Mouse (Mus musculus): Measurements from ENCODE around the gene Cntn2. TPM values are rescaled to one million over a fixed set of nuclear protein-coding genes. Genes with fewer than 3 reads are reported as not detected.

Gene Cntn2
- polyA plus RNA-seq, 1 experiment from 2014 or later, result 134 TPM

DNA sequence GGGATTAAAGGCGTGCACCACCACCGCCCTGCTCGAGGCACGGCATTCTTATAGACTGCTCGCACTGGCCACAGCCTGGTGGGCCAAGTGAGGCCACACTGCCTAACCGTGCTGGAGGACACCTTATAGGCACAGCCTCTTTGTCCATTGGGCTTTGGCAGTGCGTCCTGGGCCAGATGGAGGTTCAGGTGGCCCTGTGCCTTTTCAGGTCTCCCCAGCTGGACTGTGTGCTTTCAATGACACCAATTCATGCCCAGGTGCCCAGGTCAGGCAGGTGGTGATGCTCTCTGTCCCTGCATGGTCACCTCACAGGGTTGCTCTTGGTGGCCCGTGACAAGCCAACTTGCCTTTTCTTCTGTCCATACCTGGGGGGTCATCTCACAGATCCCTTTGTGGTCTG, 33.8 kb upstream of the Cntn2 start:
- H3K4me1 ChIP-seq (replicated peaks; ENCODE audit: control insufficient read depth, insufficient read depth, low read length), result peaks cover 6% of the 10 kb centered on the region
- ATAC-seq, result no peak
- no peak overlapping the region for H3K4me2 ChIP-seq (ENCODE audit: low read length)
- 95% methylated on average over 8 of the region's 8 CpGs for WGBS
- peaks cover 9% of the 10 kb centered on the region; the same call in 1 of the 2 replicates for H3K36me3 ChIP-seq (ENCODE audit: control insufficient read depth, insufficient read depth)
- H3K9ac ChIP-seq (replicated peaks; ENCODE audit: low read depth, low read length), result no peak overlapping the region
- no peak overlapping the region for H3K27ac ChIP-seq (ENCODE audit: low read length)
- no peak overlapping the region for H3K4me3 ChIP-seq (replicated peaks; ENCODE audit: low read length)
- no peaks in the 10 kb centered on the region for H3K27me3 ChIP-seq (replicated peaks; ENCODE audit: control insufficient read depth, insufficient read depth, low read length)
- no peaks in the 10 kb centered on the region for H3K9me3 ChIP-seq (ENCODE audit: control insufficient read depth, low read length)

DNA sequence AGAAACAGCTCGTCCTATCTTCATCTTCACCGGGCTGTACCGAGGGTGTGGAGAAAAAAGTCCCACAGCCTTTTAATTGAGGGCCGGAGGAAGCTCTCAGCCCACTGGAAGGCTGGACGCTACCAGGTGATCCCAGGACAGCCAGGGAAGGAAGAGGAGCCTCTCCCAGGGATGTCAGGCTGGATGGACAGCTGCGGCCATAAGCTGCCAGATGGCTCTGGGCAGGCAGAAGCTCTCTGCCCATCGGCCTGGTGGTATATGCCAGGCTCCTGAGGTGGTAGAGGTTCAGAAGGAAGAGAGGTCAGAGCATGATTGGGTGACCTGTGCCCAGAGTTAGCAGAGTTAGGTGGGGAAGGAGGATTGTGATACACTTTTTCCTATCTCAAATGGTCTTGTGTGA, 29.8 kb upstream of the Cntn2 start:
- H3K9me3 ChIP-seq (ENCODE audit: control insufficient read depth, low read length), result no peaks in the 10 kb centered on the region
- ATAC-seq, result no peak
- WGBS, result 94% methylated on average over 7 of the region's 7 CpGs
- H3K4me2 ChIP-seq (ENCODE audit: low read length), result no peak overlapping the region
- peaks cover 22% of the 10 kb centered on the region for H3K4me1 ChIP-seq (replicated peaks; ENCODE audit: control insufficient read depth, insufficient read depth, low read length)
- H3K27me3 ChIP-seq (replicated peaks; ENCODE audit: control insufficient read depth, insufficient read depth, low read length), result no peaks in the 10 kb centered on the region
- no peak overlapping the region for H3K4me3 ChIP-seq (replicated peaks; ENCODE audit: low read length)
- H3K36me3 ChIP-seq (ENCODE audit: control insufficient read depth, insufficient read depth), result peaks cover 9% of the 10 kb centered on the region; the same call in 1 of the 2 replicates
- H3K9ac ChIP-seq (replicated peaks; ENCODE audit: low read depth, low read length), result no peak overlapping the region
- no peak overlapping the region for H3K27ac ChIP-seq (ENCODE audit: low read length)

GRCm38 (mm10) chr1:132571613-132572012, 28.6 kb upstream of the Cntn2 start:
- Histone ChIP-seq H3K36me3 (ENCODE audit: control insufficient read depth, insufficient read depth) (peaks cover 9% of the 10 kb centered on the region; the same call in 1 of the 2 replicates), H3K4me3 (replicated peaks; ENCODE audit: low read length) (no peak overlapping the region), H3K9ac (replicated peaks; ENCODE audit: low read depth, low read length) (no peak overlapping the region), H3K9me3 (ENCODE audit: control insufficient read depth, low read length) (no peaks in the 10 kb centered on the region), H3K4me2 (ENCODE audit: low read length) (no peak overlapping the region), H3K27me3 (replicated peaks; ENCODE audit: control insufficient read depth, insufficient read depth, low read length) (no peaks in the 10 kb centered on the region), H3K27ac (ENCODE audit: low read length) (peak overlapping the region; percentile 82), H3K4me1 (replicated peaks; ENCODE audit: control insufficient read depth, insufficient read depth, low read length) (peaks cover 22% of the 10 kb centered on the region)
- ATAC-seq, result no peak
- 90% methylated on average over 1 of the region's 1 CpGs for WGBS

GRCm38 (mm10) chr1:132570906-132571305, 27.9 kb upstream of the Cntn2 start:
- no peak overlapping the region for H3K9ac ChIP-seq (replicated peaks; ENCODE audit: low read depth, low read length)
- H3K4me3 ChIP-seq (replicated peaks; ENCODE audit: low read length), result no peak overlapping the region
- no peaks in the 10 kb centered on the region for H3K9me3 ChIP-seq (ENCODE audit: control insufficient read depth, low read length)
- 82% methylated on average over 8 of the region's 8 CpGs for WGBS
- no peaks in the 10 kb centered on the region for H3K27me3 ChIP-seq (replicated peaks; ENCODE audit: control insufficient read depth, insufficient read depth, low read length)
- ATAC-seq, result no peak
- no peak overlapping the region for H3K4me2 ChIP-seq (ENCODE audit: low read length)
- peak overlapping the region; percentile 82 for H3K27ac ChIP-seq (ENCODE audit: low read length)
- H3K4me1 ChIP-seq (replicated peaks; ENCODE audit: control insufficient read depth, insufficient read depth, low read length), result peaks cover 22% of the 10 kb centered on the region
- peaks cover 9% of the 10 kb centered on the region; the same call in 1 of the 2 replicates for H3K36me3 ChIP-seq (ENCODE audit: control insufficient read depth, insufficient read depth)

DNA sequence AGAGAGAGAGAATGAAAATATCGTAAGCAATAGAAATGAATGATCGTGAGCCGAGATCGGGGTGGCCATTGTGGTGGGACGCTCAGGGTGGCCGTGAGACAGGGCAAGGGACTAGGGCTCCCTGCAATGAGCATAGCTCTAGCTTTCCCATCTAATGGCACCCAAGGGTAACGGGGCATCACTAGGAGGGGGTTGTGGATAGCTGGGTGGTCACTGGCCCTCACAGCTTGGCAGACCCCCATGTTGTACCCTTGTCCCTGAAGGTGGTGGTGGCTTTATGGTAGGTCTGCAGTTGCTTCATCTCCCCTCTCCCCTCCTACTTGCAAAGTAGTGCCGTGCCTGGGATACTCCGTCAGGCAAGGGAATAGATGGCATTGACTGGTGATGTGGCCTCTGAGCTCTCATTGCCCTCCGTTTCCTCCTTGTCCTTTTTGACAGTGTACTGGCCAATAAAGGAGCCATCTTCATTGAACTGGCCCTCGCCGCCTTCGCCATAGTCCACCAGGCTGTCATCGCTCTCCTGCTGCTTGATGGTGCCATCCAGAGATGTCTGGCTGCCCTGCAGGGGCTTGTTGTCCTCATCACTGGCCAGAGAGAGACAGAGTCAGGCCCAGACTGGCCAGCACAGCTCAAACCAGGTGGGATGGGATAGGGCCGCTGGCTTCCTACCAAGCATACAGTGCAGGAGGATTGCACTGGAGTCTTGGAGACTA, 27.2 kb upstream of the Cntn2 start:
- Histone ChIP-seq H3K9me3 (ENCODE audit: control insufficient read depth, low read length) (no peaks in the 10 kb centered on the region), H3K4me1 (replicated peaks; ENCODE audit: control insufficient read depth, insufficient read depth, low read length) (peaks cover 22% of the 10 kb centered on the region), H3K4me3 (replicated peaks; ENCODE audit: low read length) (no peak overlapping the region), H3K4me2 (ENCODE audit: low read length) (no peak overlapping the region), H3K9ac (replicated peaks; ENCODE audit: low read depth, low read length) (no peak overlapping the region), H3K27ac (ENCODE audit: low read length) (peak overlapping the region; percentile 82), H3K36me3 (ENCODE audit: control insufficient read depth, insufficient read depth) (peaks cover 9% of the 10 kb centered on the region; the same call in 1 of the 2 replicates), H3K27me3 (replicated peaks; ENCODE audit: control insufficient read depth, insufficient read depth, low read length) (no peaks in the 10 kb centered on the region)
- WGBS, result 90% methylated on average over 13 of the region's 15 CpGs
- no peak for ATAC-seq

DNA sequence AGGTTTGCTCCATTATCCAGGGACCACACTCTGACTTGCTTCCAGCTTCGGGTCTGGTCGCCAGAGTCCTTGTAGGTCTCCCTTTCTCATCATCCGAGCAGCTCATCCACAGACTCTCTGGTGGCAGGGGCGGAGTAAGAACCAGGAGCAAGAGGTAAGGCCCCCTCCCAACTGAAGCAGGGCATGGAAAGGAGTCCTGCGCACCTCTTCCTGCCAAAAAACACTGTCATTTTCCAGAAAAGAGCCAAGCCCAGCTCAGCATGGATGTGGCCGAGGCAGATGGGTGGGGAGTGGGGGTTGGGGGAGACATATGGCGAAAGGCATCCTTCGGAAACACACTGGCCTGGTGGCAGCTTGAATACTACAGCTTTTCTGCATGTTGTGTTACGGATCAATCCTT, 26.5 kb upstream of the Cntn2 start:
- H3K4me1 ChIP-seq (replicated peaks; ENCODE audit: control insufficient read depth, insufficient read depth, low read length), result peaks cover 22% of the 10 kb centered on the region
- no peak overlapping the region for H3K4me3 ChIP-seq (replicated peaks; ENCODE audit: low read length)
- no peak overlapping the region for H3K9ac ChIP-seq (replicated peaks; ENCODE audit: low read depth, low read length)
- 63% methylated on average over 9 of the region's 9 CpGs for WGBS
- H3K4me2 ChIP-seq (ENCODE audit: low read length), result no peak overlapping the region
- H3K36me3 ChIP-seq (ENCODE audit: control insufficient read depth, insufficient read depth), result peaks cover 9% of the 10 kb centered on the region; the same call in 1 of the 2 replicates
- H3K9me3 ChIP-seq (ENCODE audit: control insufficient read depth, low read length), result no peaks in the 10 kb centered on the region
- no peaks in the 10 kb centered on the region for H3K27me3 ChIP-seq (replicated peaks; ENCODE audit: control insufficient read depth, insufficient read depth, low read length)
- peak overlapping the region; percentile 82 for H3K27ac ChIP-seq (ENCODE audit: low read length)
- ATAC-seq, result peak; percentile 66

DNA sequence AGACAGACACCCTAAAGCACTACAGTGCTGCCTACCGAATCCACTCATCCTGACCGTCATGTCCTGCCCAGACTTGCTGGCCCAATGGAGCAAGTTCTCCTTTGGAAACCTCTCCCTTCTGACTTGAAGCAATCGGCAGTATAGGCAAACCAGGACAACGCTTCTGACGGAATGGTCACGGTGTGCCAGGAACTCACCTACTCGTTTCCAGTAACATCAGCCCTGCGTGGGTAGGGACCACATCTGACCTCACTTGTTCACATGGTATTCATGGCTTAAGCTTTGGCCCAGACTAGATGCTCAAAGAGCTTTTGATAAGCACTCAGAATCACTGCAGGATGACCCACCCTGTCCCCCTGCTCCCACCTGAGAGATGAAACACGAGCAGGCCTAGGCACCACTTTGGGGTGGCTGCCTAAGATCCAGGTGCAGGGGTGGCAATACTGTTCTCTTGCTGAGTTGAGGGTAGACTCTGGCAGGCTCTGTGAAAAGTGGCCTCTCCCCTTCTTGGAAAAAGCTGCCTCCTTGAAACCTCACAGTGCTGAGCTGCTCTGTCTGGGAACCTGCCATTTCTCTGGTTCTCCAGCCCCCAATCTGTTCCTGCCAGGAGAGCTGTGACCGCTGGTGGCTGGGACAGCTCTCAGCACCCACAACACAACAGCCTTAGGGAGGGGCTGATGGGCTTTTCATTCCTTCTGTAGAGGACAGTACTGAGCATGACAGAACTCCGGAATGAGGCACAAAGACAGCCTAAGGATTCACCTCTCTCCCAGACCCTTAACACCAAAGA, 24.5 kb upstream of the Cntn2 start:
- WGBS, result 79% methylated on average over 11 of the region's 11 CpGs
- H3K27ac ChIP-seq (ENCODE audit: low read length), result no peak overlapping the region; the same call in 1 of the 2 replicates
- H3K9me3 ChIP-seq (ENCODE audit: control insufficient read depth, low read length), result no peaks in the 10 kb centered on the region
- peaks cover 26% of the 10 kb centered on the region for H3K4me1 ChIP-seq (replicated peaks; ENCODE audit: control insufficient read depth, insufficient read depth, low read length)
- peaks cover 3% of the 10 kb centered on the region; the same call in 1 of the 2 replicates for H3K36me3 ChIP-seq (ENCODE audit: control insufficient read depth, insufficient read depth)
- no peak overlapping the region for H3K4me3 ChIP-seq (replicated peaks; ENCODE audit: low read length)
- no peak overlapping the region for H3K9ac ChIP-seq (replicated peaks; ENCODE audit: low read depth, low read length)
- H3K27me3 ChIP-seq (replicated peaks; ENCODE audit: control insufficient read depth, insufficient read depth, low read length), result no peaks in the 10 kb centered on the region
- H3K4me2 ChIP-seq (ENCODE audit: low read length), result no peak overlapping the region
- 0 out of 2 replicates have a peak, but pooled peaks have one; percentile 2 for ATAC-seq

DNA sequence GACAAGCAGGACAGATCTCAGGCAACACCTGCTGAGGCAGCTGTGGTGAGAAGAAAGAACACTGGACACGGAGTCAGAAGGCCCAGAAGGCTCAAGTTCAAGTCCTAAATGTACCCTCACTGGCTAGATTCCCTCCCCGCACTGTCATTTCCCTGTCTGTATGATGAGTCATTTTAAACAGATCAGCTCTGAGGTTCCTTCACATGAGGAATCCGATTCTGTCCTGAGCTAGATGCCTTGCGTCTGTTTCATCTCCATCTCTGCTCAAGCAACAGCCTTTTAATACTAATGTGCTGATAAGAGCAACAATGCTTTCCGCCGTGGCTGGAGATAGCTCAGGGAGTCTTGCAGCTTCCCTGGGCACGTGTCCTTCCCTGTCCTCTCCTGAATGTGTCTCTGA, 22.7 kb upstream of the Cntn2 start:
- Histone ChIP-seq H3K4me1 (replicated peaks; ENCODE audit: control insufficient read depth, insufficient read depth, low read length) (peaks cover 39% of the 10 kb centered on the region), H3K4me2 (ENCODE audit: low read length) (no peak overlapping the region), H3K9ac (replicated peaks; ENCODE audit: low read depth, low read length) (no peak overlapping the region), H3K4me3 (replicated peaks; ENCODE audit: low read length) (no peak overlapping the region), H3K27ac (ENCODE audit: low read length) (no peak overlapping the region), H3K36me3 (ENCODE audit: control insufficient read depth, insufficient read depth) (no peaks in the 10 kb centered on the region), H3K9me3 (ENCODE audit: control insufficient read depth, low read length) (no peaks in the 10 kb centered on the region), H3K27me3 (replicated peaks; ENCODE audit: control insufficient read depth, insufficient read depth, low read length) (no peaks in the 10 kb centered on the region)
- WGBS, result 82% methylated on average over 7 of the region's 7 CpGs
- no peak for ATAC-seq

DNA sequence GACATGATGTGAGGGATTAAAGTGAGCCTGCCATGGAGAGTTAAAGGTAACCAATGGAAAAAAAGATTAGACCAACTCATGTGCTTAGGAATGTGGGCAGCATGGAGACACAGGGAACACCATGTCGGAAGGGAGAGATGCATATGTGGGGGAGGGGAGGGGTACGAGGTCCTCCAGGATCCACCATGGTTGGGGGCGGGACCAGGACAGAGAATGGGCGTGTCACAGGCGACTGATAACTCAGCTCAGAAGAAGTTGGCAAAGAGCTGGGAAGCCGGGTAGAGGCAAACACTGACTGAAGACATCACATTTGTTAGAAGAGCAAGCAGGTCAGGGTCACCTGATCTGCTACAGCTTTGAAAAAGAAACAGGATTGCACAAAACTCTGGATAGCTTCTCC, 21.9 kb upstream of the Cntn2 start:
- no peak overlapping the region for H3K9ac ChIP-seq (replicated peaks; ENCODE audit: low read depth, low read length)
- 45% methylated on average over 6 of the region's 6 CpGs for WGBS
- H3K4me1 ChIP-seq (replicated peaks; ENCODE audit: control insufficient read depth, insufficient read depth, low read length), result peaks cover 36% of the 10 kb centered on the region
- no peak overlapping the region for H3K27ac ChIP-seq (ENCODE audit: low read length)
- no peak overlapping the region for H3K4me3 ChIP-seq (replicated peaks; ENCODE audit: low read length)
- no peaks in the 10 kb centered on the region for H3K36me3 ChIP-seq (ENCODE audit: control insufficient read depth, insufficient read depth)
- H3K4me2 ChIP-seq (ENCODE audit: low read length), result no peak overlapping the region
- no peaks in the 10 kb centered on the region for H3K27me3 ChIP-seq (replicated peaks; ENCODE audit: control insufficient read depth, insufficient read depth, low read length)
- no peaks in the 10 kb centered on the region for H3K9me3 ChIP-seq (ENCODE audit: control insufficient read depth, low read length)
- ATAC-seq, result no peak

Measured in forebrain, embryonic 16.5 days (tissue).